Mouse (Mus musculus): ENCODE measurements around the gene Mcat. TPM values are rescaled to one million over a fixed set of nuclear protein-coding genes. Genes with fewer than 3 reads are reported as not detected.

Gene Mcat
- polyA plus RNA-seq, 1 experiment from 2014 or later: 41.1 TPM

- Histone ChIP-seq H3K36me3 (ENCODE audit: control insufficient read depth, insufficient read depth, low read length) (peaks cover 82% of the 10 kb centered on the region), H3K9ac (ENCODE audit: low read length) (no peak overlapping the region), H3K27me3 (replicated peaks; ENCODE audit: control insufficient read depth, insufficient read depth, low read length) (no peaks in the 10 kb centered on the region), H3K4me3 (ENCODE audit: low read depth, low read length) (no peak overlapping the region), H3K4me2 (ENCODE audit: low read length) (no peak overlapping the region), H3K4me1 (replicated peaks; ENCODE audit: control insufficient read depth, insufficient read depth, low read length) (no peaks in the 10 kb centered on the region), H3K9me3 (ENCODE audit: control insufficient read depth, low read length) (0 out of 2 replicates have a peak, but pooled peaks cover 4% of the 10 kb centered on the region), H3K27ac (ENCODE audit: low read depth) (no peak overlapping the region)
- no peak for ATAC-seq (replicated peaks; ENCODE audit: low FRiP score, low TSS enrichment, low read depth)
- 93% methylated on average over 6 of the region's 6 CpGs for WGBS
- DNase-seq (ENCODE audit: low spot score): no peak
These were observed 21.2 kb upstream of the Mcat start for GRCm38 (mm10) chr15:83584741-83585220.

GRCm38 (mm10) chr15:83583419-83584156, 20.0 kb upstream of the Mcat start:
- Histone ChIP-seq H3K4me2 (ENCODE audit: low read length) (no peak overlapping the region), H3K4me3 (ENCODE audit: low read depth, low read length) (no peak overlapping the region), H3K27me3 (replicated peaks; ENCODE audit: control insufficient read depth, insufficient read depth, low read length) (no peaks in the 10 kb centered on the region), H3K4me1 (replicated peaks; ENCODE audit: control insufficient read depth, insufficient read depth, low read length) (no peaks in the 10 kb centered on the region), H3K9me3 (ENCODE audit: control insufficient read depth, low read length) (0 out of 2 replicates have a peak, but pooled peaks cover 4% of the 10 kb centered on the region), H3K9ac (ENCODE audit: low read length) (no peak overlapping the region), H3K27ac (ENCODE audit: low read depth) (no peak overlapping the region), H3K36me3 (ENCODE audit: control insufficient read depth, insufficient read depth, low read length) (peaks cover 94% of the 10 kb centered on the region)
- DNase-seq (ENCODE audit: low spot score): no peak
- no peak for ATAC-seq (replicated peaks; ENCODE audit: low FRiP score, low TSS enrichment, low read depth)
- 77% methylated on average over 8 of the region's 8 CpGs for WGBS

- no peak for ATAC-seq (replicated peaks; ENCODE audit: low FRiP score, low TSS enrichment, low read depth)
- H3K9me3 ChIP-seq (ENCODE audit: control insufficient read depth, low read length): 0 out of 2 replicates have a peak, but pooled peaks cover 4% of the 10 kb centered on the region
- no peak for DNase-seq (ENCODE audit: low spot score)
- no peak overlapping the region for H3K27ac ChIP-seq (ENCODE audit: low read depth)
- no peaks in the 10 kb centered on the region for H3K27me3 ChIP-seq (replicated peaks; ENCODE audit: control insufficient read depth, insufficient read depth, low read length)
- H3K36me3 ChIP-seq (ENCODE audit: control insufficient read depth, insufficient read depth, low read length): peaks cover 94% of the 10 kb centered on the region
- 81% methylated on average over 4 of the region's 4 CpGs for WGBS
- no peaks in the 10 kb centered on the region for H3K4me1 ChIP-seq (replicated peaks; ENCODE audit: control insufficient read depth, insufficient read depth, low read length)
- H3K4me3 ChIP-seq (ENCODE audit: low read depth, low read length): no peak overlapping the region
- H3K4me2 ChIP-seq (ENCODE audit: low read length): no peak overlapping the region
- no peak overlapping the region for H3K9ac ChIP-seq (ENCODE audit: low read length)
These were observed 19.3 kb upstream of the Mcat start for GRCm38 (mm10) chr15:83582931-83583330.

GRCm38 (mm10) chr15:83576651-83577050, 13.1 kb upstream of the Mcat start:
- DNase-seq (ENCODE audit: low spot score) (no peak), ATAC-seq (replicated peaks; ENCODE audit: low FRiP score, low TSS enrichment, low read depth) (no peak)
- Histone ChIP-seq H3K4me1 (replicated peaks; ENCODE audit: control insufficient read depth, insufficient read depth, low read length) (no peaks in the 10 kb centered on the region), H3K9ac (ENCODE audit: low read length) (no peak overlapping the region), H3K4me3 (ENCODE audit: low read depth, low read length) (no peak overlapping the region), H3K4me2 (ENCODE audit: low read length) (no peak overlapping the region), H3K9me3 (ENCODE audit: control insufficient read depth, low read length) (no peaks in the 10 kb centered on the region), H3K36me3 (ENCODE audit: control insufficient read depth, insufficient read depth, low read length) (peaks cover 66% of the 10 kb centered on the region), H3K27me3 (replicated peaks; ENCODE audit: control insufficient read depth, insufficient read depth, low read length) (no peaks in the 10 kb centered on the region), H3K27ac (ENCODE audit: low read depth) (no peak overlapping the region)
- WGBS: 96% methylated on average over 9 of the region's 9 CpGs

GRCm38 (mm10) chr15:83575543-83575942, 12.0 kb upstream of the Mcat start:
- H3K4me1 ChIP-seq (replicated peaks; ENCODE audit: control insufficient read depth, insufficient read depth, low read length): no peaks in the 10 kb centered on the region
- H3K27me3 ChIP-seq (replicated peaks; ENCODE audit: control insufficient read depth, insufficient read depth, low read length): no peaks in the 10 kb centered on the region
- 93% methylated on average over 8 of the region's 8 CpGs for WGBS
- H3K4me3 ChIP-seq (ENCODE audit: low read depth, low read length): no peak overlapping the region
- H3K9me3 ChIP-seq (ENCODE audit: control insufficient read depth, low read length): no peaks in the 10 kb centered on the region
- H3K4me2 ChIP-seq (ENCODE audit: low read length): no peak overlapping the region
- H3K9ac ChIP-seq (ENCODE audit: low read length): no peak overlapping the region
- H3K36me3 ChIP-seq (ENCODE audit: control insufficient read depth, insufficient read depth, low read length): peaks cover 55% of the 10 kb centered on the region
- no peak overlapping the region for H3K27ac ChIP-seq (ENCODE audit: low read depth)
- DNase-seq (ENCODE audit: low spot score): no peak
- no peak for ATAC-seq (replicated peaks; ENCODE audit: low FRiP score, low TSS enrichment, low read depth)

- Histone ChIP-seq H3K36me3 (ENCODE audit: control insufficient read depth, insufficient read depth, low read length) (peaks cover 48% of the 10 kb centered on the region), H3K27ac (ENCODE audit: low read depth) (no peak overlapping the region), H3K27me3 (replicated peaks; ENCODE audit: control insufficient read depth, insufficient read depth, low read length) (no peaks in the 10 kb centered on the region), H3K4me3 (ENCODE audit: low read depth, low read length) (no peak overlapping the region), H3K4me1 (replicated peaks; ENCODE audit: control insufficient read depth, insufficient read depth, low read length) (no peaks in the 10 kb centered on the region), H3K4me2 (ENCODE audit: low read length) (no peak overlapping the region), H3K9ac (ENCODE audit: low read length) (no peak overlapping the region), H3K9me3 (ENCODE audit: control insufficient read depth, low read length) (no peaks in the 10 kb centered on the region)
- WGBS: 69% methylated on average over 6 of the region's 6 CpGs
- DNase-seq (ENCODE audit: low spot score) (no peak), ATAC-seq (replicated peaks; ENCODE audit: low FRiP score, low TSS enrichment, low read depth) (no peak)
These were observed 11.3 kb upstream of the Mcat start for GRCm38 (mm10) chr15:83574731-83575351.

- H3K4me2 ChIP-seq (ENCODE audit: low read length): no peak overlapping the region
- no peak overlapping the region for H3K9ac ChIP-seq (ENCODE audit: low read length)
- DNase-seq (ENCODE audit: low spot score): no peak
- 99% methylated on average over 12 of the region's 12 CpGs for WGBS
- H3K9me3 ChIP-seq (ENCODE audit: control insufficient read depth, low read length): no peaks in the 10 kb centered on the region
- no peak for ATAC-seq (replicated peaks; ENCODE audit: low FRiP score, low TSS enrichment, low read depth)
- no peaks in the 10 kb centered on the region for H3K27me3 ChIP-seq (replicated peaks; ENCODE audit: control insufficient read depth, insufficient read depth, low read length)
- H3K4me1 ChIP-seq (replicated peaks; ENCODE audit: control insufficient read depth, insufficient read depth, low read length): no peaks in the 10 kb centered on the region
- H3K4me3 ChIP-seq (ENCODE audit: low read depth, low read length): no peak overlapping the region
- H3K36me3 ChIP-seq (ENCODE audit: control insufficient read depth, insufficient read depth, low read length): peaks cover 36% of the 10 kb centered on the region
- no peak overlapping the region for H3K27ac ChIP-seq (ENCODE audit: low read depth)
These were observed 10.0 kb upstream of the Mcat start for GRCm38 (mm10) chr15:83573606-83574005.

- Histone ChIP-seq H3K27me3 (replicated peaks; ENCODE audit: control insufficient read depth, insufficient read depth, low read length) (no peaks in the 10 kb centered on the region), H3K4me3 (ENCODE audit: low read depth, low read length) (no peak overlapping the region), H3K9ac (ENCODE audit: low read length) (no peak overlapping the region), H3K4me1 (replicated peaks; ENCODE audit: control insufficient read depth, insufficient read depth, low read length) (no peaks in the 10 kb centered on the region), H3K4me2 (ENCODE audit: low read length) (no peak overlapping the region), H3K9me3 (ENCODE audit: control insufficient read depth, low read length) (no peaks in the 10 kb centered on the region), H3K36me3 (ENCODE audit: control insufficient read depth, insufficient read depth, low read length) (peaks cover 23% of the 10 kb centered on the region), H3K27ac (ENCODE audit: low read depth) (no peak overlapping the region)
- WGBS: 80% methylated on average over 4 of the region's 4 CpGs
- ATAC-seq (replicated peaks; ENCODE audit: low FRiP score, low TSS enrichment, low read depth) (no peak), DNase-seq (ENCODE audit: low spot score) (no peak)
These were observed 8.5 kb upstream of the Mcat start for GRCm38 (mm10) chr15:83572132-83572531.

Data from intestine, embryonic 14.5 days (tissue).